Mouse (Mus musculus) CH12.LX (cell line): ENCODE data around the gene Phf2. TPM values are rescaled to one million over a fixed set of nuclear protein-coding genes. Genes with fewer than 3 reads are reported as not detected.
A peak's percentile ranks its signal among the peaks of the same experiment; 100 is the strongest.

Experiments
- DNase-seq: peaks from one replicate; pipeline ENCODE4 v3.0.0-alpha.2; 2013; ENCODE audit errors: extremely low read depth
- H3K27ac ChIP-seq: 2 replicates; pipeline ENCODE4 v1.5.1; 2012; ENCODE audit warnings: low read depth, mild to moderate bottlenecking, control low read depth, moderate library complexity; ENCODE audit not compliant: insufficient read depth
- H3K27me3 ChIP-seq: replicated peaks from 2 replicates; pipeline ENCODE3; 2012; ENCODE audit warnings: inconsistent platforms
- H3K36me3 ChIP-seq, 2 experiments: replicated peaks in 1 of 2; 2 replicates each; pipeline versions ENCODE3 to v1.6.1; 2012; ENCODE audit warnings: inconsistent platforms in 1 of 2, low read length in 1 of 2, mild to moderate bottlenecking in 1 of 2, mixed read lengths in 1 of 2, moderate library complexity in 1 of 2; ENCODE audit not compliant: control insufficient read depth in 1 of 2, insufficient read depth in 1 of 2
- H3K4me1 ChIP-seq, 2 experiments: 2 replicates each; pipeline ENCODE4 v1.6.1; 2012; ENCODE audit warnings: inconsistent platforms in 1 of 2, moderate library complexity in 1 of 2; ENCODE audit not compliant: insufficient read depth in 2 of 2, control insufficient read depth in 1 of 2
- H3K4me2 ChIP-seq: 2 replicates; pipeline ENCODE4 v1.6.1; 2012; ENCODE audit warnings: low read depth, mild to moderate bottlenecking, control low read depth; ENCODE audit not compliant: poor library complexity, insufficient read depth, severe bottlenecking
- H3K4me3 ChIP-seq, 3 experiments: fragments of 150-350 bp in 1 of 3; sonication (generic) in 1 of 3; replicated peaks in 1 of 3; 2 replicates each; pipeline versions ENCODE3 to v1.5.1; 2011 to 2012; ENCODE audit warnings: low read depth in 2 of 3, low read length in 2 of 3, mild to moderate bottlenecking in 2 of 3, moderate library complexity in 2 of 3, control low read depth in 1 of 3, improper control_type of control experiment in 1 of 3, inconsistent platforms in 1 of 3, mixed read lengths in 1 of 3; ENCODE audit not compliant: poor library complexity in 1 of 3
- H3K79me2 ChIP-seq: replicated peaks from 2 replicates; pipeline ENCODE4 v1.6.1; 2012; ENCODE audit warnings: mild to moderate bottlenecking, moderate library complexity; ENCODE audit not compliant: control insufficient read depth, poor library complexity, insufficient read depth, severe bottlenecking; ENCODE audit errors: extremely low read depth
- H3K9ac ChIP-seq: 2 replicates; pipeline ENCODE4 v1.6.1; 2012; ENCODE audit warnings: low read depth, mild to moderate bottlenecking, control low read depth, moderate library complexity; ENCODE audit not compliant: insufficient read depth
- H3K9me3 ChIP-seq: replicated peaks from 2 replicates; pipeline ENCODE3; 2012; ENCODE audit warnings: low read length, inconsistent platforms, mixed read lengths
- BHLHE40 ChIP-seq: IDR thresholded peaks from 2 replicates; pipeline ENCODE4 v1.6.1; 2011; ENCODE audit warnings: mild to moderate bottlenecking, low read depth, low read length, improper control_type of control experiment
- CHD2 ChIP-seq: IDR thresholded peaks from 2 replicates; pipeline ENCODE4 v1.6.1; 2011; ENCODE audit warnings: low read length, improper control_type of control experiment
- E2F4 ChIP-seq: IDR thresholded peaks from 2 replicates; pipeline ENCODE4 v1.6.1; 2011; ENCODE audit warnings: low read depth, low read length, improper control_type of control experiment; ENCODE audit not compliant: insufficient replicate concordance
- ELF1 ChIP-seq: IDR thresholded peaks from 2 replicates; pipeline ENCODE4 v1.6.1; 2014; ENCODE audit warnings: low read depth, mild to moderate bottlenecking, inconsistent platforms, low read length, improper control_type of control experiment
- EP300 ChIP-seq: IDR thresholded peaks from 2 replicates; pipeline ENCODE4 v1.6.1; 2011; ENCODE audit warnings: low read length, improper control_type of control experiment
- GABPA ChIP-seq: IDR thresholded peaks from 2 replicates; pipeline ENCODE4 v1.6.1; 2012; ENCODE audit warnings: low read depth, low read length, improper control_type of control experiment, inconsistent platforms; ENCODE audit not compliant: insufficient replicate concordance
- HCFC1 ChIP-seq: IDR thresholded peaks from 2 replicates; pipeline ENCODE4 v1.6.1; 2012; ENCODE audit warnings: low read depth, mild to moderate bottlenecking, inconsistent platforms, low read length, improper control_type of control experiment
- IRF4 ChIP-seq: IDR thresholded peaks from 2 replicates; pipeline ENCODE4 v1.6.1; 2014; ENCODE audit warnings: low read depth, mild to moderate bottlenecking, inconsistent platforms, low read length, improper control_type of control experiment
- JUN ChIP-seq: IDR thresholded peaks from 2 replicates; pipeline ENCODE4 v1.6.1; 2011; ENCODE audit warnings: low read depth, mild to moderate bottlenecking, low read length, improper control_type of control experiment, moderate library complexity; ENCODE audit not compliant: insufficient read depth
- MAFK ChIP-seq: IDR thresholded peaks from 2 replicates; pipeline ENCODE4 v1.6.1; 2011; ENCODE audit warnings: low read length, improper control_type of control experiment; ENCODE audit not compliant: insufficient replicate concordance
- MAZ ChIP-seq: IDR thresholded peaks from 2 replicates; pipeline ENCODE4 v1.6.1; 2012; ENCODE audit warnings: low read depth, mild to moderate bottlenecking, inconsistent platforms, low read length, improper control_type of control experiment, moderate library complexity
- MXI1 ChIP-seq: IDR thresholded peaks from 2 replicates; pipeline ENCODE4 v1.6.1; 2011; ENCODE audit warnings: mild to moderate bottlenecking, low read depth, low read length, improper control_type of control experiment
- NRF1 ChIP-seq: IDR thresholded peaks from 2 replicates; pipeline ENCODE4 v1.6.1; 2014; ENCODE audit warnings: low read depth, mild to moderate bottlenecking, inconsistent platforms, low read length, improper control_type of control experiment, moderate library complexity
- PAX5 ChIP-seq: IDR thresholded peaks from 2 replicates; pipeline ENCODE4 v1.6.1; 2012; ENCODE audit warnings: low read length, inconsistent platforms, mixed read lengths
- POLR2A ChIP-seq: IDR thresholded peaks from 2 replicates; pipeline ENCODE4 v1.6.1; 2011; ENCODE audit warnings: low read depth, mild to moderate bottlenecking, improper control_type of control experiment, low read length
- POLR2AphosphoS2 ChIP-seq: IDR thresholded peaks from 2 replicates; pipeline ENCODE4 v1.6.1; 2011; ENCODE audit warnings: low read depth, low read length, improper control_type of control experiment
- RAD21 ChIP-seq: IDR thresholded peaks from 2 replicates; pipeline ENCODE4 v1.6.1; 2011; ENCODE audit warnings: low read depth, mild to moderate bottlenecking, low read length, improper control_type of control experiment, moderate library complexity
- SIN3A ChIP-seq: IDR thresholded peaks from 2 replicates; pipeline ENCODE4 v1.6.1; 2012; ENCODE audit warnings: low read length, improper control_type of control experiment, inconsistent platforms
- SMC3 ChIP-seq: IDR thresholded peaks from 2 replicates; pipeline ENCODE4 v1.6.1; 2011; ENCODE audit warnings: low read depth, low read length, improper control_type of control experiment
- TBP ChIP-seq: conservative IDR thresholded peaks from 2 replicates; pipeline ENCODE4 v1.6.1; 2011; ENCODE audit warnings: low read depth, low read length, improper control_type of control experiment
- TCF12 ChIP-seq: IDR thresholded peaks from 2 replicates; pipeline ENCODE4 v1.6.1; 2014; ENCODE audit warnings: low read depth, mild to moderate bottlenecking, inconsistent platforms, low read length, improper control_type of control experiment
- USF1 ChIP-seq: IDR thresholded peaks from 2 replicates; pipeline ENCODE4 v1.6.1; 2014; ENCODE audit warnings: low read depth, mild to moderate bottlenecking, inconsistent platforms, low read length, improper control_type of control experiment
- USF2 ChIP-seq: conservative IDR thresholded peaks from 2 replicates; pipeline ENCODE4 v1.6.1; 2011; ENCODE audit warnings: low read depth, low read length, improper control_type of control experiment
- ZC3H11A ChIP-seq: IDR thresholded peaks from 2 replicates; pipeline ENCODE4 v1.6.1; 2012; ENCODE audit warnings: low read depth, mild to moderate bottlenecking, inconsistent platforms, low read length, improper control_type of control experiment
- ZMIZ1 ChIP-seq: IDR thresholded peaks from 2 replicates; pipeline ENCODE4 v1.6.1; 2012; ENCODE audit warnings: low read depth, mild to moderate bottlenecking, inconsistent platforms, low read length, improper control_type of control experiment
- dilution Hi-C: fragments of 300-500 bp; cut with MboI; formaldehyde crosslinking; loops from 2 replicates; pipeline ENCODE4 v1.14.3; 2020; ENCODE audit warnings: low sequenced_read_pairs; ENCODE audit not compliant: extremely low pct_unique_long_range_greater_than_20kb, extremely low pct_ligation_motif_present
- in situ Hi-C: fragments of 300-500 bp; cut with MboI; formaldehyde crosslinking; loops from 3 replicates; pipeline ENCODE4 v1.14.3; 2019; ENCODE audit warnings: low sequenced_read_pairs, low pct_ligation_motif_present, low pct_unique_long_range_greater_than_20kb, mixed read lengths
- polyA plus RNA-seq: library from polyadenylated mRNA; unstranded; fragments of >175 nt; gene quantifications from 2 replicates; pipeline ENCODE4 v1.2.1, GENCODE M21; 2012; ENCODE audit warnings: low read depth; ENCODE audit not compliant: insufficient read length
- total RNA-seq, 2 experiments: library from RNA; depleted of rRNA; stranded (reverse); fragments of 300-350 nt in 1 of 2; fragments of >200 nt in 1 of 2; gene quantifications; 2 replicates each; pipeline ENCODE4 v1.2.3; 2012 to 2014

Phf2 gene
- total and polyA plus RNA-seq, 3 experiments, result 2.3 to 14.2 (median 6.7) TPM

DNA sequence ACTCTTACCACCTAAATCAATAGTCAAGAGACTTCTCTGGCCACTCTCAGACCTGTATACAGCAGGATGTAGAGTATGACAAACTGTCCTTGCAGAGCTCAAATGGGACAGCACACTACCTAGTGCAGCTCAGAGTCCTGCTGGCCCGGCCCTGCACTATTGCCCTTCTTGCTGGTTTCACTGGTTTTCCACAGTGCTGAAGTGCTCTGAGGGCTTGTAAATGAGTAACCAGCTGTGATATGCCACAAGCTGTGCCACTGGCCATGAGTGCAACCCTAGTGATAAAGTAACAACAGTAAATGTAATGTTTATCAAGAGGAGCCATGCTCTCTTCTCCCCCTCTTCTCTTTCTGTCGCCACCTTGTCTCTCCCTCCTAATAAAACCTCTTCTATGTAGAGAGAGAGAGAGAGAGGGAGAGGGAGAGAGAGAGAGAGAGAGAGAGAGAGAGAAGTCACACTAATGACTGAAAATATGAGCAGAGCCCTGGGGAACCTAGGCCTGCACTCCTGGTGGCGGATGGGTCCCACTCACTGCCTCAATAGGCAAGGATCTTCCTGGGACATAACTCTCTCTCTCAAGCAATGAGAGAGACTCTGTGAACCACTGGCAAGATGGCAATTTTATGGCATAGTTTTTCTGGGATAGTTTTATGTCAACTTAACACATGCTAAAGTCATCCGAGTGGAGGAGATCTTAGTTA, 19.5 kb upstream of the Phf2 start:
- no peaks in the 10 kb centered on the region for H3K27me3 ChIP-seq
- DNase-seq, result no peak
- dilution Hi-C loops (no loop called here), in situ Hi-C loops (no loop called here)
- no peaks in the 10 kb centered on the region for H3K4me1 ChIP-seq
- no peak for TF ChIP-seq MAZ
- TF ChIP-seq E2F4, result no peak
- no peak for TF ChIP-seq GABPA
- no peak for TF ChIP-seq SMC3
- TF ChIP-seq EP300, result no peak
- no peak for TF ChIP-seq ELF1
- no peak for TF ChIP-seq ZC3H11A
- TF ChIP-seq TBP, result no peak
- peaks cover 76 to 97% of the 10 kb centered on the region in 2 experiments for H3K36me3 ChIP-seq
- H3K9ac ChIP-seq, result no peak overlapping the region
- H3K4me2 ChIP-seq, result no peak overlapping the region
- H3K27ac ChIP-seq, result no peak overlapping the region
- H3K79me2 ChIP-seq, result no peaks in the 10 kb centered on the region
- H3K9me3 ChIP-seq, result no peaks in the 10 kb centered on the region
- H3K4me3 ChIP-seq, result no peak overlapping the region

DNA sequence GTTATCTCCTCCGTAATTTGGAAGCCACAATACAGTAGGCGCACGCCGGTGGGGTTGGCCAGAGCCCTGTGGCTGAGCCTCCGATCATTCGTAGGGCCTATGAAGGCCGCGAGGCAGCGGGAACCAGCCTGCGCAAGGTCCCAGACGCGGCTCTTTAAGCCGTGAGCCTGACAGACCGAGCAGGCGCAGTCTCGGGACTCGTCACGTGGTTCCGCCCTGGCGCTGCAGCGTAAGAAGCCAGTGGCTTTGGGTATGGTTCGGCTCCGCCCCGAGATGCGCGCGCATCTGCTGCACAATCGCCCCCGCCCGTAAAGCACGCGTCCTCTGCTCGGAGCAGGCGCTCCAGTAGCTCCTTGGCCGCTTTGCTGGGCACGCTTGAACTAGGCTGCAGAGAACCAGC, 7.6 kb upstream of the Phf2 start:
- Histone ChIP-seq H3K4me1 (peaks cover 0 to 17% of the 10 kb centered on the region in 2 experiments; a peak in 2 of 4 replicates), H3K79me2 (no peaks in the 10 kb centered on the region), H3K27ac (peak overlapping the region; percentile 27), H3K4me2 (peak overlapping the region; percentile 72), H3K4me3 (peak overlapping the region; percentile 42 to 58 (median 54)), H3K27me3 (no peaks in the 10 kb centered on the region), H3K36me3 (peaks cover 22 to 38% of the 10 kb centered on the region in 2 experiments), H3K9me3 (no peaks in the 10 kb centered on the region), H3K9ac (peak overlapping the region; percentile 90)
- in situ Hi-C loops (loop anchor here (10.0 kb wide), 1 partner anchor 116 kb away; no protein-coding TSS in a partner anchor), dilution Hi-C loops (no loop called here)
- TF ChIP-seq USF2 (peak; percentile 93), POLR2A (peak; percentile 100), POLR2AphosphoS2 (peak; percentile 99), ELF1 (no peak), USF1 (peak; percentile 95), SIN3A (no peak), TBP (peak; percentile 94), EP300 (no peak), RAD21 (no peak), CHD2 (no peak), HCFC1 (no peak), BHLHE40 (no peak; the same call in 1 of the 2 replicates), JUN (no peak), TCF12 (no peak), NRF1 (peak; percentile 93), GABPA (no peak), MXI1 (no peak), MAFK (no peak), ZMIZ1 (no peak; the same call in 1 of the 2 replicates), MAZ (no peak), PAX5 (no peak), IRF4 (no peak), SMC3 (no peak)
- DNase-seq, result peak; percentile 97
